Mouse (Mus musculus) heart, adult 11 months (tissue): Measurements from ENCODE around the gene Sf3a2.

Experiments
- DNase-seq: peaks from one replicate; pipeline ENCODE4 v3.0.0; 2022

Sf3a2 gene

DNA sequence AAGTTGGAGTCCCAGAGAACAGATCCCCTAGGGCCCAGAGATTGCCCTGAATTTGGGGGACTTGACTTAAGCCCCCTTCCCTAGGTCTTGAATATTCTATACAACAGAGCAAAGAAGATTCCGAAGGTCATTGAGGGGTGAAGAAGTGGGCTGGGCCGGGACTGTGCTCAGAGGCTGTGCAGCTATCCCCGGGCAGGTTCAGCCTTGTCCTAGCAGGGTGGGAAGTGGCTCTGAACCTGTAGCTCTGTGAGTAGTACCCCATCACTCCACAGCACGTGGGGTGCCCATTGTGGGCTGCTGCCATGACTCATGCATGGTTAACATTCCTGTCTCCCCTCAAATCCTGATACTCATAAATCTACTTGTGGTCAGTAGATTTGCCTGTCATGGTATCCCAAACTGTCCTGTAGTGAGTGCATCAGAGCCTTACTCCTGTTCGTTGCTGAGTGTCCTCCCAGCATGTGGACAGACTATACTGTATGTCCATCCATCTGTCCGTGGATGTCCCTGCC is 21.6 kb upstream of the Sf3a2 start:
- DNase-seq: no peak

DNA sequence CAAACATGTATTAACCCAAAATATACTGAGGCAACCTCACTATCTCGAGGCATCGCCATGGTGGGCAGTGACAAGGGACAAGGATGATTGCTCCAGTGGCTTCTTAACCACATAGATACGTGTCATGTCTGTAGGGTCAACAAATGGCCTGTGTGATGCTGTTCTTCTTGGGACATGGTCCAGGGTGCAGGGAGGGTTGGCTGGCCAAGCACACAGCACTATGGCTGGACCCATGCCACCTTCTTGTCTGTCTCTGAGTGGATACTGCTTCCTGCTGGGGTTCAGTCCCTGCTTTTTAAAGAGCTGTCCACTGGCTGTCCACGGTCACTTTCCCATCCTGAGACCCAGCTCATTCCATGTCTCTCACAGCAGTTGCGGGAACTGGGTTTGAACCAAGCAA is 20.9 kb upstream of the Sf3a2 start:
- no peak for DNase-seq

DNA sequence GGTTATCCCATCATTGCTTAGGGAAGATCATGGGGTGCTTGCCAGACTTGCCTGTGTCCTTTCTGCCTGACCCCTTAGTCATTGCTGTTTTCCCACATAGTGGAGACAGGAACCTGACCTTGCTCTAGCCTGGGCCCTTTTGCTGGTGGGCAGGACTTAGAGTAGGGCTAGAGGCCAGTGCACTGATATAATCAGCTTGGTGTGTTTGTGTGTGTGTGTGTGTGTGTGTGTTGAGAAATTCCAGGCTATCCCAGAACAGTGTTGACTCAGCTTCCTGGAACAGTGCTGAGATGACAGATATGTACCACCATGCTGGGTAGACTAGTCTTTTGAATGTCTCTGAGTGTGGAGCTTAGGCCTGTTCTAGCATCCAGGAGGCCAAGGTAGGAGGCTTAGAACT is 18.4 kb upstream of the Sf3a2 start:
- no peak for DNase-seq

DNA sequence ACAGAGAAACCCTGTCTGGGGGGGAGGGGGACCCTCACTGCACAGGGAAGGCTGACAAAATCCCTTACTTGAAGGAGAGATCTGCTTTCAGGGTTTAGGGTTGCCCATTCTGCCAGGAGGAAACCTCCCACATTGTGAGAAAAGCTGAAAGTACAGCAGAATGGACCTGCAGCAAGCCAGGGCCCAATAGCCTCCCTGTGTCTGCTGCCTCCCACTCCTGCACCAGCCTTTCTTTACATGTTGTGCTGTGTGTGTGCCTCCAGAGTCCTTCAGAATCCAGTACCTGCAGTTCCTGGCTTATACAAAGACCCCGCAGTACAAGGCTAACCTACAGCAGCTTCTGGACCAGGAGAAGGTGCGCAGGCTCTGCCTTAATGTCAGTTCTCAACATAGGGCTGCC is 13.7 kb upstream of the Sf3a2 start:
- DNase-seq: no peak

DNA sequence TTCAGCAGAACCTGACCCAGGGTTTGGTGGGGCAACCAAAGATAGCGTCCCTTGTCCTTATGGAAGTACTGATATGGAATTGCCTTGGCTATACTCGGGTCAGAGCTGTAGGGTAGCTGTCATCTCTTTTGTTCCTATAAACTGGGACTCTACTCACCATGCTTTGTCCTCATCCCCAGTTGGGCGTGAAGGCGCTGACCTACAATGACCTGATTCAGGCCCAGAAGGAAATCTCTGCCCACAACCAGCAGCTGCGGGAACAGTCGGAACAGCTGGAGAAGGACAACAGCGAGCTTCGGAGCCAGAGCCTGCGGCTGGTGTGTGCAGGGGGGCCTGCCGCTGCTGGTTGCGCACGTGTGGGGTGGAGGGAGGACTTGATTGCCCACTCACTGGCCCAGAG is 13.1 kb upstream of the Sf3a2 start:
- DNase-seq: peak; percentile 97

DNA sequence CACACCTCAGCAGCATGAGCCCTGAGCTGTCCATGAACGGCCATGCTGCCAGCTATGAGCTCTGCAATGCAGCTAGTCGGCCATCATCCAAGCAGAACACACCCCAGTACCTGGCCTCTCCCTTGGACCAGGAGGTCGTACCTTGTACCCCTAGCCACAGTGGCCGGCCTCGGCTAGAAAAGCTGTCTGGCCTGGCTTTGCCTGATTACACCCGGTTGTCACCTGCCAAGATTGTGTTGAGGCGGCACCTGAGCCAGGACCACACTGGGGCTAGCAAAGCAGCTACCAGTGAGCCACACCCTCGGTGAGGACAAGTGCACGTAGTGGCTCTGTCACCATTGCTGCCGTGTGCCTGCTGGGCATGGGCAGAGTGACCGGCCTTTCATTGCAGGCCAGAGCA is 12.0 kb upstream of the Sf3a2 start:
- no peak for DNase-seq

DNA sequence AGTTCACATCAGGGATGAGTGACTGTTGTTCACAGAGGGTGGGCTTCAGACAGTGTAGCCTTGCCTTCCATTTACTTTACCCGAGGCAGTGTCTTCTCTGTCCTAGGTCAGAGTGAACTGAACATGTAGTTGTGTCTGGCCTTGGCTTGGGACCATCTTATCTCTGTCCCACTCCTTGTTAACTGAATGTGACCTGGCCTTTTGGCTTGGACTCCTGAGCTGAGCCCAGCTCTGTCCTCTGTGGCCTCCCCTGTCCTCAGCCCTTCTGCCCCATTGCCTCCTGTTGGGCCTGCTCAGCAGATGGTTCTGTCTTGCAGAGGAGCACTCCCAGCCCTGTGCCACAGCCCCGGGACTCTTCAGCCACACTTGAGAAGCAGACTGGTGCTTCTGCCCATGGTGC is 10.5 kb upstream of the Sf3a2 start:
- DNase-seq: peak; percentile 97

DNA sequence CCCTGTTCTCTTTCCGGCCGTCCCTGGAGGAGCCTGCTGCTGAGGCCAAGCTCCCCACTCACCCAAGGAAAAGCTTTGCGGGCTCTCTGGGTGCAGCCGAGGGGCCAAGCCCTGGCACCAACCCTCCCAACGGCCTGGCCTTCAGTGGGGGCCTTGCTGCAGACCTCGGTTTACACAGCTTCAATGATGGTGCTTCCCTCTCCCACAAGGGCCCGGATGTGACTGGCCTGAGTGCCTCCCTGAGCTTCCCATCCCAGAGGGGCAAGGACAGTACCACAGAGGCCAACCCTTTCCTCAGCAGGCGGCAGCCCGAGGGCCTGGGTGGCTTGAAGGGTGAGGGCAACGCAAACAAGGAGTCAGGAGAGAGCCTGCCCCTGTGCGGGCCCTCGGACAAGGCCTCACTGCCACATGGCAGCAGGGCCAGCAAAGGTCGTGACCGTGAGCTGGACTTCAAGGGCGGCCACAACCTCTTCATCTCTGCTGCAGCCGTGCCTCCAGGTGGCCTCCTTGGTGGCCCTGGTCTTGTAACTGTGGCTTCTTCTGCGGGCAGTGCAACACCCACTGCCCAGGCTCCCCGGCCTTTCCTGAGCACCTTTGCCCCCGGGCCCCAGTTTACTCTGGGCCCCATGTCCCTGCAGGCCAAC is 7.1 kb upstream of the Sf3a2 start:
- DNase-seq: peak; percentile 92

DNA sequence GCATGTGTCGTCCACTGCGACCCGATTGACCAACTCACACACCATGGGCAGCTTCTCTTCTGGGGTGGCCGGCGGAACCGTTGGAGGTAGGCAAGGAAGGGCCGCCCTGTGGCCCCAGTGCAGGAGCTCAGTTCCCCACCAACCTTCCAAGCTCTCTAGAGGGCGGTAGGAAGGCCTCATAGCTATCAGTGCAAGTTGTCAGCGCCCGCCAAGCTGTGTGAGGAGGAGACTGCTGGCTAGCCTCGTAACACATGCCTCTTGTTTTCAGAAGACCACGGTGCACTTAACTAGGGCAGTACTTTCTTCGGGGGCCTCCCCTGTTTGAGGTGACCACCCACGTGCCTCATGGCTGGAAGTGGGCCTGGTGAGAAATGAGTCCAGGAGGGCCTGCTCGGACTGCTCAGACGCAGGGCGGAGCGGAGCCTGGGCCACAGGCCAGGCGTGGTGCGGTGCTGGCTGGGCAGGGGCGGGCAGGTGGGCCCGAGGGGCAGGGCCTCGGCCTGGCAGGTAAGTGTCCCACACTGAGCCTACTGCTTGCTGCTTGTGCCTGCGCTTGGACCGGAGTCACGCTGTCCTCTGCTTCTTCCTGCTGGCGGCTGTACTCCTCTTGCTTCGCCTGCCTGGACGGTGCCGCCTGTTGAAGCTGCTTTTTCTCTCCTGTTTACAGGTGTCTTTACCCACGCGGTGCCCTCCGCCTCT is 6.4 kb upstream of the Sf3a2 start:
- DNase-seq: peak; percentile 95

DNA sequence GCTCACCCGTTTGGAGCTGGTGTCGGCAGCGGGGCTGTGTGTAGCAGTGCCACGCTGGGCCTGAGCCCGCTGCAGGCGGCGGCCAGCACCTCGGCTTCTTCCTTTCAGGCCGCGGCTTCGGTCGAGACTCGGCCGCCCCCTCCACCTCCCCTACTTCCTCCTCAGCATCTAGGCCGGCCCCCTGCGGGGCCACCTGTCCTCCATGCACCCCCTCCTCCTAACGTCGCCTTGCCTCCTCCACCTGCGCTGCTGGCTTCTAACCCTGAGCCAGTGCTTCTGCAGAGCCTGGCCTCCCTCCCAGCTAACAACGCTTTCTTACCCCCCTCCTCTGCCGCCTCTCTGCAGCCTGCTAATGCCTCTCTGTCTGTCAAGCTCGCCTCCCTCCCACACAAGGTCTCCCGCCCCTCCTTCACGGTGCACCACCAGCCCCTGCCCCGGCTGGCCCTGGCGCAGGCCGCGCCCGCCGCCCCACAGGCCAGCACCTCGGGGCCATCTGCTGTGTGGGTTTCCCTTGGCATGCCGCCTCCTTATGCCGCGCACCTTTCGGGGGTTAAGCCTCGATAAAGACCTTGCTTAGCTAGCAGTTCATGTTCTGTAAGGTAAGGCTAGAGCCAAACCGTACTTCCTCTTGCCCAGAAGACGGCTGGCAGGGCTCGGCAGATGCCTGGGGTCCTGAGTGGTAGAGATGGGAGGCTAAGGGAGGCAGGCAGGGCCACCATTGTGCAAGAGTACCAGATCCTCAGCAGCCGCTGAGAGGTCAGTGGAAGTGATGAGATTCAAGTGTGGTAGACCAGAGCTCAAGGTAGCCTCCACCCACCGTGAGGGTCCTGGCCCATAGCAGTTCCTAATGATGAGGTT is 5.6 kb upstream of the Sf3a2 start:
- peak; percentile 90 for DNase-seq

DNA sequence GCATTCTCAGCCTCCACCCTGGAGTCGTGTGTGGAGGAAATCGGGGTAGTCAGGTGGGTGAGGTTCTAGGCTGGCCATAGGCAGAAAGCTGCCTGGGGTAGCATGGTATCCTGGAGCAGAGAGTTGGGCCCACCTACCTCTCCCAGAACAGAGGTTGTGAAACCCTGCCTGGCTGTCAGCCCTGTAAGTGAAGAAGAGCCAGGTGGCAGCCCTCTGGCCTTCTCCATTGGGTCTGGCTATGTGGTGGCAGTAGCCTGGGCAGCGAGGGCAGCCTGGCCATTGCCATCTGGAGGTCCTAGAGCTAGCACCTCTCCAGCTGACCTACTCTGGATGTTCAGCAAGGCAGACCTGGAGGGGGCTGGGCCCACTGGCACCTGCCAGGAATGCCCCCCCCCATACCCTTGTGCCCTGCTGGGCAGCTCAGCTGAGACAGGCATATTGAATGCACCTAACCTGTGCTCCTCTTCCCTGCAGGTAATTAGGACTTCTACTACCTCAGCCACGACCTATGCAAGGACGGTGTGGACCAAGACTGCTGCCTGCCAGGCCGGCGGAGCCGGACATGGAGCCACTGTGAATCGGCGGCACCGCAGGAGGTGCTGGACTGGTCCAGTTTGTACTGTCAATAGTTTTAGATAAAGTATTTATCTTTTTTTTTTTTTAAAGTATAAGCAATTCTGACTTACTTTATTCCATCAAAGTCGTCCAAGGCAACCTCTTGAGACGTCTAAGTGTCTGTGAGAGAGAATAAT is 4.8 kb upstream of the Sf3a2 start:
- peak; percentile 92 for DNase-seq

DNA sequence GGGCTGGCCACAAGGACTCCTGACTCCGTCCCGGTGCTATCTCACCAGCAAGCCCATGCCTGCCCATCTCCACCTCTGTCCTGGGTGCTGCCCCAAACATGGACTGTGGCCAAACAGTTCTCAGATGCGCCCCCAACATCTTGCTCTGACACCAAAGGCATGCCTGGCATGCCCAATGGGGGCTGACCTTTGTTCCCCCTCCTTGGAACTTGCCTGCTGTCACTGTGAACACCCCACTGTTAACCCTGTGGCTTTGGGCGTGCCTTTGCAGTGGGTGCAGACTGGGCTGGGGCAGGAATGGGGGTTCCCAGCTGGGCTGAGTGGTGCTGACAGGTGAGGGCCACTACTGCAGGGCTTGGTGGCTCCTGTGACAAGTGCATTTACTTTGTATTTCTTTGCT is 4.2 kb upstream of the Sf3a2 start:
- peak; percentile 92 for DNase-seq

DNA sequence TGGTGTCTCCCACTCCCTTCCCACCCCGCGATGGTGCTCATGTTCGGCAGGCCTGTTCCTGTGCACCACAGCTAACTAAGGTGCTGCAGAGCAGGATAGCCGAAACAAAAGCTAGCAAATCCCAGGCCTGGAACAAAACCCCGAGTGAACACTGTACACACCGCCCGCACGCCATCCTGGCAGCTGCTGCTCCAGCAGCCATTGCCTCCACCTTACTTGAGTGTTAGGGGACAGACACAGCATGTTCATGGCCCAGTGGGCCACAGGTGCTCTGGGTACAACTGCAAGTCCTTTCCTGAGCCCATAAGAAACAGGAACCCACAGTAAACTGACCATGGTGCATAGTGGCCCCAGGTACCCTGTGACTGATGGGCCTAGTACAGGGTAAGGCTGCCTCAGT is 3.2 kb upstream of the Sf3a2 start:
- DNase-seq: peak; percentile 91

DNA sequence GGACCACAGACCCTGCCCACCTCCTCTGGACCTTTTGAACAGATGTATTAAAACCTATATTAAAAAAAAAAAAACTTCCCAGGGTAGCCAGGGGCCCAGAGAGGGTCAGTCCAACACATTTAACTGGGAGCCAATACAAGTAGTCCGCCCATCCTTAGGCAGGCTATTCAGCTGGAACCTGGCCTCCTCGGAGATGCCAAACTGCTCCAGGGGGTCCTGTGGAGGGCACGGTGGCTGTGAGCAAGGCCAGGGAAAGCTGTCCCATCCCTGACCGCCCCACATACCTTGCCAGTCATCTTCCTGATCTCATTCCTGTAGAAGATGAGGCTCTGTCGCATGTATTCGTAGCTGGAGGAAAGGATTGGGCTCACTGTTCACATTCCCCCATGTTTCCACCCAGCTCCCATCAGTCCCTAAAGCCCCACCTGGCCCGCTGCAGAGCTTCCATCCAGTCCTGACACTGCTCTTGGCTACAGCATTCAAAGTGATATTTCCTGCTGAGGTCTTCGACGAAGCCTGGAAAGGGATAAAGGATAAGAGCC is 1.6 kb upstream of the Sf3a2 start:
- peak; percentile 91 for DNase-seq

DNA sequence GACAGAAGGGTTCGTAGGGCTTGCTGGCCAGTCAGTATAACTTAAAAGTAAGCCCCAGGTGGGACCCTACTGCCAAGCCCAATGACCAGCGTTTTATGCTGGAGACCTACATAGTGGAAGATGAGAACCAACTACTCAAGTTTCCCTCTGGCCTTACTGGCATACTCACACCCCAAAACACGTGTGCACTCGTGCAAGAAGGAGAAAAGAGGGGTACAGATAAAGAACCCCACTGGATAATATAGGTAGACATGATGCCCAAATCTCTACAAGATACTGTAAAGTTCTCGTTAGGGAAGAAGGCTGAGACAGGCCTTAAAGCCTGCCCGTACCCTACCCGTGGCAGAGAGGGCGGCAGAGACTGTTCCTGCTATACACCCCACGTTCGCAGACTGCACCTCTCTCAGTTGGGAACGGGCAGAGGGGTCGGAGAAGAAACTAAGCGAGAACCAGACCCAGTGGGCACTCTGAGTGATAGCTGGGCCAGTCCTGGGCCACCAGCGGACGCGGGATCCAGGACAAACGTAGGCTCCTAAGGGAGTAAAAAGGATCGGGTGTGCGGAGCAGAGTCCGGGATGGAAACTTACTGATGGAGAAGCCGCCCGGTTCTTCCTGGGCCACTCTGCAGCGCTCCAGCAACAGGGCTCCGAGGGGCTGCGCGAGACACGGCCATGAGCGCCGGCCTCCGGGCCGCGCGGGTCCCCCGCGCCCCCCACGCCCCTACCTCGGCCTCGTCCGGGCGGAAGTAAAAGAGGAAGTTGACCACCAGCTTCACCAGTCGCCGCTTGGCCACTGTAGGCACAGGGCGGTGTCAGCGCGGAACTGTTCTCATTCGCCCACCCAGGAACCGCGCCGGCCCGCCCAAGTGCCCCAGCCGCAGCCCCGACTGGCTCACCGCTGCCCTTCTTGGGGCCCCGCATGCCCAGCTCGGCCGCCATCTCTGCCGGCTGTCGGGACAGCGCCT is 530 bp upstream of the Sf3a2 start:
- DNase-seq: no peak

DNA sequence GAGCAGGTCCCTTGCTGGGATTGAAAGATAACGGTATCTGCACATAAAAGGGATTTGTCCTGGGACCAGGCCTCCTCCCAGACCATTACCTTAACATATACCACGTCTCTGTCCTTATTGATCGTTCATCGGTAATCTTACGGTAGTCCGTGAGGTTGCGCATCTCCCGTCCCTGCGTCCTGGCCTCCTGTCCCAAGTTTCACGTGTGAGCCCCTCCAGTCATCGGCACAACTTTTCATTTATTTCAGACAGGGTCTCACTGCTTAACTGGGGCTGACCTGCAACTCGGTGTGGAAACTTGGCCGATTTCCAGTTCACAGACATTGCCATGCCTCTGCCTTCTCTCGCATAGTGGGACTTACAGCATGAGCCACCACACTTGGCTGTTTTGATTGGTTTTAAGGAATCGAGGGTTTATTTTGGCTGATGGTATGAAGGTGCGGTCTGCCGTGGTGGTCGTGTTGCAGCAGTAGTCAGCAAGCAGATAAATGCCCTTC is 1.1 kb downstream of the Sf3a2 start:
- DNase-seq: no peak

DNA sequence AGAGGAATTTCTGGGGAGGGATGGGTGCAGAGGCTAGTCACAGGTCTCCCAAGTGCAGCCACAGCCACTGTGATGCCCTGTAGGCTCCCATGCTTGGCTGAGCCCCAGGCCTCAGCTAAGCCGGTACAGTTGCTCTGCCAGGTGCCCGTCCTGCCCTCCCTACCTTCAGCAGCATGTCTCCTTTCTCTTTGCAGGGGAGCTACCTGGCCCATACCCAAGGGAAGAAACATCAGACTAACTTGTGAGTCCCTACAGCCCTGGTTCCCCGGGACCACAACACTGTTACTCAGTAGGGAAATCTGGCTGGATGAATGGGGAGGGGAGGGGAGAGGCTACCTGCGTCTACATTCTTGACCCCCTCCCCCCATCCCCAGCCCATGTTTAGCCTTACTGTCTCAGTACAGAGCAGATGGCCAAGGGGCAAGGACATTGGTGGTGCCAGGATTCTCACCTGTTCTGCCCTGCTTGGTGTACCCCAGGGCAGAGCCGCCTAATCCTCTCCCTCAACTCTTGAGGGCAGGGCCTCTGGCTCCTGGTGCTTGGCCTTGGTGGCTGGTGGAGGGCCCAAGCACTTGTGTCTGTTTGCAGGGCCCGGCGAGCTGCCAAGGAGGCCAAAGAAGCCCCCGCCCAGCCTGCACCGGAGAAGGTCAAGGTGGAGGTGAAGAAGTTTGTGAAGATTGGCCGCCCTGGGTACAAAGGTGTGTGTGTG is 4.4 kb downstream of the Sf3a2 start:
- peak; percentile 92 for DNase-seq

DNA sequence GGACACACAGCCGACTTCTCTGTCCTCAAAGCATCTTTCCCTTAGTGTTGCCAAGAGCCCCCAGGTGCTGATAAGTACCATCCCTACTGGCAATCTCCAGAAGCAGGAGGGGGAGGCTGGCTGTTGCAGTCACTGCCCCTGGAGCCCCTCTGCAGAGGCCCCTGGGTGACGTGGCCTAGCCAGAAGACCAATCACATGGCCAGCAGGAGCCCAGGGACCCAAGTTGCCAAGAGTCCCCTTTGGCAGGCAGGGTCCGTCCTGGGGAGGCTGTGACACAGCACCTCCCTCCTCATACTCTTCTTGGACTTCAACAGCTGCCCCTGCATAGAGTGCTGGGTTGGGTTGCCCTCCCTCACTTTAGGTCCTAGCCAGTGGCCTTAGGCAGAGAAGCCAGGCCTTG is 5.0 kb downstream of the Sf3a2 start:
- peak; percentile 90 for DNase-seq

DNA sequence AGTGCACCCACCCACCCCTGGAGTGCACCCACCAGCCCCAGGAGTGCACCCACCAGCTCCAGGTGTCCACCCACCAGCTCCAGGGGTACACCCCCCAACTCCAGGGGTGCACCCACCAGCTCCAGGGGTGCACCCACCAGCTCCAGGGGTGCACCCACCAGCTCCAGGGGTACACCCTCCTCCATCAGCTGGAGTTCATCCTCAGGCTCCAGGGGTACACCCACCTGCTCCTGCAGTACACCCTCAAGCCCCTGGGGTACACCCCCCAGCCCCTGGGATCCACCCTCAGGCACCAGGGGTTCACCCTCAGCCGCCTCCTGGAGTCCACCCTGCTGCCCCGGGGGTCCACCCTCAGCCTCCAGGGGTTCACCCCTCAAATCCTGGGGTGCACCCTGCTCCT is 6.3 kb downstream of the Sf3a2 start:
- peak; percentile 93 for DNase-seq

DNA sequence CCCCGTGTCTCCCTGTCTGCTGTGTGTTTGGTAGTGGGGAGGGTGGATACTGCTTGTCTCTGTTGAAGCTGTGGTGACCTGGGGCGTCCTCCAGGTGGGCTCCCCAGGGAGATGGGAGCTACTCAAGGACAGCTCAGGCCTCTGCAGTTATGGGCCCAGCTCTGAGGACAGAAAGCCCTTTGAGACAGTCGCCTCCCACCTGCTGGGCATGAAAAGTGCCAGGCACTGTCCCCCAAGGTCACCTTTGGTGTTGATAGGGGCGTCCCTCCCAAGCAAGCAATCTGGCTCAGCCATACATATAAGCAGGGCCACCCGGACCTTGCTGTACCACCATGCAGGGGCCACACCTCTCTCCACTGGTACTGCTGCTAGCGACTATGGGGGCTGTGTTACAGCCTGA is 6.9 kb downstream of the Sf3a2 start, which contains the start of gene Amh:
Gene Amh, plus strand, starts transcription at position 328 of the 400 bp plus-strand sequence.
- DNase-seq: no peak

DNA sequence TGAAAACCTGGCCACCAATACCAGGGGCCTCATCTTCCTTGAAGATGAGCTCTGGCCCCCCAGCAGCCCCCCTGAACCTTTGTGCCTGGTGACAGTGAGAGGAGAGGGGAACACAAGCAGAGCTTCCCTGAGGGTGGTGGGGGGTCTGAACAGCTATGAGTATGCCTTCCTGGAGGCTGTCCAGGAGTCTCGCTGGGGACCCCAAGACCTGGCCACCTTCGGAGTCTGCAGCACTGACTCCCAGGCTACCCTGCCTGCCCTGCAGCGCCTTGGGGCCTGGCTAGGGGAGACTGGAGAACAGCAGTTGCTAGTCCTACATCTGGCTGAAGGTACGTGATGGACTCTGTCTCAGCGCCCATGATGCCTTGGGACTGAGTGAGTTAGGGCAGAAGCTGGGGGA is 7.3 kb downstream of the Sf3a2 start:
- DNase-seq: no peak
